Mouse (Mus musculus): ENCODE measurements around the gene Adgb.
"Not testable (repeated sequence)": the region's sequence is repeated elsewhere in the genome, so short reads cannot be mapped to it uniquely, and the experiment has no call there.

Gene Adgb

DNA sequence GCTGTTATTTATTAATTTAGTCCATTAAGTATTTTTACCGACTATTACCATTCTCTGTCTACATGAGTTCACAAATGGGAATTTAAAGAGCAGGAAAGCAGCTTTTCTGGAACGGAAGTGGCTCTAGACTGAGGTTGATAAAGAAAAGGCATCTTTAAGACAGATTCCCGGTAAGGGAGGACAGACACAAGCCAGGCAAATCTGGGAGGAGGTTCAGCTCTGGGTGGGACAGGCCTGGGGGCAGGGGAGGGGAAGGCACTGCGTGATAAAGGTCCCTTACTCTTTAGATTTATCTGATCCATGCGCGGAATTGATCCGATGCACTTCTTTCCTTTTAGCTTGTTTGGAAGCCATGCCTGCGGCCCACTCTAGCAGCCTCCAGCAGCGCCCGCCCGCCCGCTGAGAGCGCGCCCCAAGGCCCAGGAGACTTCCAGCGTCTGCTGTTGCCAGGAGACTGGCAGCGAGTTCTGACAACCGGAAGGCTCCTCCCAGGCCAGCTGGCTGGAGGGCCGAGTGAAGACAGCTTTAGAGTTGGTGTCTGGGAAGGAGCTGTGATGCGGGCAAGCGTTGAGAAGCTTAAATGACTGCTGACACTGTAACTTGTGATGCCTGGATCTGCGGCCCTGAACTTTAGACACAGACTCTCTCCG is at the start of gene Adgb:
Gene Adgb, minus strand, starts transcription at position 366 of the 650 bp plus-strand sequence.
- DNase-seq (ENCODE audit: extremely low read depth, insufficient read length, low spot score), result no peak

GRCm38 (mm10) chr10:10480139-10480538 is 8.0 kb upstream of the Adgb start:
- DNase-seq (ENCODE audit: extremely low read depth, insufficient read length, low spot score), result no peak

- not testable (repeated sequence) for DNase-seq (ENCODE audit: extremely low read depth, insufficient read length, low spot score)
Measured at GRCm38 (mm10) chr10:10477429-10477828, 5.3 kb upstream of the Adgb start.

DNA sequence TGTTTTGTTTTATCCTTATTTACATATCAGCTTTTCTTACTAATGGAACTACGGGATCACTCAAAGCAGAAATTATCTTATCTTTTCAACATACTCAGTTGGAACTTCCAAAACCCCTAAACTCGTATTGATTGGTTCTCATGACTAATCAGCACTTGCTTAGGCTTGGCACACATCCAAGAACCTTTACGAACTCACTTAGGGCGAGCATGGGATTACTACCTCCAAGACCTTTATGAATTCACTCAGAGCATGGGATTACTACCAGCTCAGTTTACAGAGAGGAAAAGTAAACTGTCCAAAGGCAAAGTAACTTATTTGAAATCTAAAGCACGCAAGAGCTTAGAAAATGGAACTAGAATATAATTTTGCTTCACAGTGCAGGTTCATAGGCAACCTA is 4.8 kb upstream of the Adgb start:
- DNase-seq (ENCODE audit: extremely low read depth, insufficient read length, low spot score), result no peak

DNA sequence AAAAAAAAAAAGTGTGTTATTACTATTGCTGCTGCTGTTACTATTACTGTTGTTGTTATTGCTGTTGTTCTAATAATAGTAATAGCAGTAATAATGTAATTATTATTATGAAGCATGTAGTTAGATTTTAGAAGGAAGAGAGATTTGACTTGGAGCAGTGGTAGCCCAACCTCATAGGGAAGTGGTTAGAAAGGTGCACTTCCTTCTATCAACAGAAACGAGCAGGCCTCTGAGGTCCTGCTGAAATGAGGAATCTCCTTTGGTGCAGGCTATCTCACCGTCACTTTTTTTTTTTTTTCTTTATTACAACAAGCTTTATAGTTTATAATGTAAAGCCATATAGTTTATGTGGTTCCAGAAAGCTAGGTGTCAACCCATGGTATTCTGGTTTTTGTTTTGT is 4.4 kb upstream of the Adgb start:
- DNase-seq (ENCODE audit: extremely low read depth, insufficient read length, low spot score), result no peak

DNA sequence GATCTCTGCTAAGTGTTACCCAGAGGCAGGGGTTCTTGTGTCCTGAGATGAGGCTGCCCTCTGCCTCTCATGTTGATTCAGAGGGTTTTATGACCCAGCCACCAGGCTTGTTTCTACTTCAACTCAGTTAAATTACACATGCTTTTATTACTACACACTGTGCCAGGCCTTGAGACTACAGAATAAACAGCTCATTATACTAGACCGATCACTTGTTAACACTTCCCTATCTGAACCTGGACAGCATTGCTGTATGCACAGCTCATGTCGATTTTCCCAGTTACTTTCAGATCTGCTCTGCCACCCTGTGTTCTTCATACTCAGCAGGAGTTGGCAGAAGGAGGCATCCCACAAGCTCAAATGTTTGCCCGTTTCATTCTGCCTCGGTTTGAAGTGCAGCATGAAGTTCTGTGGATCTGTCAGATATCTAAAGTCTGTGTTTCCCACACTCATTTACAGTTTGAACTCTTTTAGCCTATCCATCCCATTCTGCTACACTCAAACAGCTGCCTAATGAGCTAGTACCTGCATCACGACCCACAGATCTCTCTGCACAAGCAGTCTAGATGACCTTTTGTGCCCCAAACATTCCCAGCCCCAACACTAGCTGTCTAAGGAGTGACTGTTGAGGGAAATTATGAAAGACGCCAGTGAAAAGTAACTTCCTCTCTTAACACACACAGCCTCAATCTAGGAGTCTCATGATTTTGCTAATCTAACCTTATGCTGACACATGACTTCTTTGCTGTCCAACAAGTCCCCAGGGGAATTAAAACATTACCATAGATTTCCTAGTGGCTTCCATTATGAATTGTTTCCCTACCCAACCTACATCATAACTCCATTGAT is 3.2 kb downstream of the Adgb start:
- DNase-seq (ENCODE audit: extremely low read depth, insufficient read length, low spot score), result no peak

DNA sequence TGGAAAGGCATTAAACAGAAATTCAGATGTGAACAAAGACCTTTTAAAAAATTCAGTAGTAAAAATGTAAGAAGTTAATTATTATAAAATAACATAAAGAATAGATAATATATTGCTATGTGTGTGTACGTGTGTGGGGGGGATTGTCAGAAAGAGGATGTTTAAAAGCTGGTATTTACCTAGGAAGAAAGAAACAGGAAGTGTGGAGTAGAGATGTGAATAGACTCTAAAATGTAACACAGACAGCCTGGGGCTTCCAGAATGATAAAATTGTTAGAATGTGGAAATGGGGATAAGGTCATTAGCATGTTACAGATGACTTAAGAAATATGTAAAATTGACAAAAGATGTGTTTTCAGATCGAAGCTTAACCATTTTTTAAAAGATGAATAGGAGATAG is 12.0 kb downstream of the Adgb start:
- DNase-seq (ENCODE audit: extremely low read depth, insufficient read length, low spot score), result no peak

DNA sequence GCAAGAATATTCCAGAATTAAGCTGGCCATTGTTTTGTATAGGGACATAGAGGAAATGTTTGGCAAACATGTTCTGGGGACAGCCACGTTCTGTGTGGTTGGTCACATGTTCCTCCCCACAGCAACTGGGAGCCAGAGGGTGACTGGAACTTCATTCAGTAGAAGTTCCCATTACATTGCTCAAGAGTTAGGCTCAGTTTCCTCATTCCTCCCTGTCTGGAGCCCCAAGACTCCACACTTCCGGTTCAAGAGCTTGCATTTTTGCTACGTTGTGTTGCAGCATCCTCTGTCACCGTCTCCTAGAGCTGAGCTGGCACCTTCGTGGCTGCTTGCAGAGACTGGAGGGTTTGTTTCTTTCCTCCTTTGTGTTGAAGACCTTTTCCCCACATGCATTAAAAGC is 15.1 kb downstream of the Adgb start:
- DNase-seq (ENCODE audit: extremely low read depth, insufficient read length, low spot score), result no peak

DNA sequence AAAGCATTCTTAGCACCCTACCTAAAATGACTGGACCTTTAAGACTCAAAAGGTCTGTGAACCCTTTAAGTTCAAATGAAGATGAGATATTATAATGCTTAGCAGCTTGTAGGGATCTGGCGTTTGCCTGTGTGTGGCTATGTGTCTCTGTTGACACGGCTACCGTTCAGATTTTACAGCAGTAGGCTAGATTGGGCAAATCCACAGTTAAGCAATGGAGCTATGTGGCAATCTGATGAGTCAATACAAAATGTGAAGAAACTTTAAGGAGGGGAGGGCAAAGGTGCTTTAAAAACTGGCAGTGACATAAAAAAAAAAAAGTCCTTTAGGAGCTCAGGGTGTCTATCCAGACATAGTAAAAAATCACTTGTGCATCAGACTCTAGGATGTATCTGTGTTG is 23.1 kb downstream of the Adgb start:
- DNase-seq (ENCODE audit: extremely low read depth, insufficient read length, low spot score), result peak; percentile 13

DNA sequence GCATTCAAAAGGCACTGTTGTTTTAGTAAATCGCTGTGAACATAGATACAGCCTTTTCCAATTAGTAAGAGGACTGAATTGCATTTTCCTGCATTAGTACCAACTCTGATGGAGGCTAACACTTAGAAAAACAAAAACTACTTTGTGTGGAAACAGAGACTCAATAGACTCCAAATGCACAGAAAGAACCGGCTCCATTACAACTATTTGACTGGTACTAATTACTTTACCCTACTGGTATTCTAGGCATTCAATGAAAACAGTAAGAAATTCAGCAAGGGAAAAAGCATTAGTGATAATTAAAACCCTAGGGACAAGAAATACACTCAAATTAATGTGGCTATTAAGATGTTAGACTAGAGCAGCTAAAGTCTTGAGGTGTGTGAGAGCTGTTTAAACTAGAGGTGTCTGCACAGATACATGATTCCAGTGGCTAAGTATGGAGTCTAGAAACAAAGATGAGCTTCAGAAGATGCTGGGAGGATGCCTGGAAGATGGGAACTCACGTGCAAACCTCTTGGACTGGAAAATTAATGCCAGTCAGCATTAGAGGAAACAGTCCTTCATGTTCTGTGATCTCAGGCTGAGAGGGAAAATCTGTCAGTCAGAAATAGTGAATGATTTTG is 27.2 kb downstream of the Adgb start:
- DNase-seq (ENCODE audit: extremely low read depth, insufficient read length, low spot score), result no peak

GRCm38 (mm10) chr10:10443558-10443957 is 28.6 kb downstream of the Adgb start:
- no peak for DNase-seq (ENCODE audit: extremely low read depth, insufficient read length, low spot score)

- no peak for DNase-seq (ENCODE audit: extremely low read depth, insufficient read length, low spot score)
Measured at GRCm38 (mm10) chr10:10435014-10435413, 37.1 kb downstream of the Adgb start.

DNA sequence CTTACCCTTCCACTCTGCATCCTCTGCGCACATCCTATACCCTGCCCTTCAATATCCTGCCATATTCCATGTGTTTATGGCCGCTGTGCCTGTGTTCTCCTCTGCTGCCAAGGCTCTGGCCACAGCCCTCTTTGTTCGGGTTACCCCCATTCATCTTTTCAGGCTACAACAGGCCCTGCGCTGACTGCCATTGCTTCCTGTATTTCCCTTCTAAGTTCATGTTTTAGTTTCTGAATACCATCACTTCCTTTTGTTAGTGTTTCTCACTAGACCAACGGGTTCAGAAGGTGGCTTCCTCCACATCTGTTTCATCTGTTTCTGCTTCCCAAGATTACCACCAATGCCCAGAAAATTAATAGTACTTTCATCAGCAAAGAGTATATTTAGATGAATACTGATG is 42.5 kb downstream of the Adgb start:
- DNase-seq (ENCODE audit: extremely low read depth, insufficient read length, low spot score), result no peak

- no peak for DNase-seq (ENCODE audit: extremely low read depth, insufficient read length, low spot score)
Measured at GRCm38 (mm10) chr10:10429032-10429431, 43.1 kb downstream of the Adgb start.

- no peak for DNase-seq (ENCODE audit: extremely low read depth, insufficient read length, low spot score)
Measured at GRCm38 (mm10) chr10:10424383-10424782, 47.7 kb downstream of the Adgb start.

- no peak for DNase-seq (ENCODE audit: extremely low read depth, insufficient read length, low spot score)
Measured at GRCm38 (mm10) chr10:10411046-10411445, 61.1 kb downstream of the Adgb start.

- peak; percentile 5 for DNase-seq (ENCODE audit: extremely low read depth, insufficient read length, low spot score)
Measured at GRCm38 (mm10) chr10:10408166-10408565, 64.0 kb downstream of the Adgb start.

DNA sequence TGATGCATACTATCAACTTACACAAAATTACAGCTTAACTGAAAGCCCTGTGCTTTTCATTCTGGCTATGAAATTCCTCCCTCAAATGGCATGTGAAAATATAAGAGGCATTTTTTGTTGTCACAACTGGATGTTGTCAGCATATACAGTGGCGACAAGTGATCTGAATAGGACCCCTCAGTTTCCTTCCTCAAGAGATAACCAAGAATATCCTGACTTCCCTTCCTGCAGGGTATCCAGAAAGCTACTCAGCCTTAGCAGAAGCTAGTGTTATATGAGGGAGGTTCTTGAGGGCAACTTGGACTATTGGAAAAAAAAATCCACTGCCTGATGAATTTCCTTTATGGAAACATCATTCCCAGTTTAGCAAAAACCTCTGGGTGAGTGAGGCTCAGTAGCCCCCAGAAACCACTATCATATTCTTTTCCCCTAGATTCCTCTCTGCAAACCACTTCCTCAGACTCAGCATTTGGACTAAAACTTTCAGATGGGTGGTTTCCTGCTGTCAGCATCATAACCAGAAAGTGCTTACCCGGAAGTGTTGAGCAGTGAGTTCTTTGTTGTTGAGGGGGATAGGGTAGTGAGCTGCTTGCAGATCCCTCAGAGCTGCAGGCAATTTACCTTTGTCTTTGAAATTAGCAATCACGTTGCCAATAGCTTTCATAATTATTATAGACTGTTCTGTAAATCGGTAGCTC is 76.2 kb downstream of the Adgb start:
- no peak for DNase-seq (ENCODE audit: extremely low read depth, insufficient read length, low spot score)

DNA sequence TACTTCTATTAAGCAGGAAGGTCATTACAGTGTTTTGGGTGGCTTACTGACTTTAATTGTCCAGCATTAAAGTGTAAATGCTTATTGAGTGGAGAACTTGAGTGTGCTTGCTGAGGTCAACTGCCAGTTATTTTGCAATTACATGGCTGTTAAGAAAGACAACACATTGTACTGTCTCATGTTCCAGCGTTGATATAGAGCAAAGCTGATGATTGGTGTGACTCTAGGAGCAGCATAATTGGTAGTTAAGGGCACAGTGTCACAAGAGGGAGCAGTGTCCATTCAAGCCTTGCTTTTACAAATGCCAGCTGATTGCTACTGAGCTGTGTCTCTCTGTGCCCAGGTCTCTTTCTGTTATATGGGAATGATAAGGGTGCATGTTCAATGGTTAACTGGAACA is 97.5 kb downstream of the Adgb start:
- DNase-seq (ENCODE audit: extremely low read depth, insufficient read length, low spot score), result no peak

DNA sequence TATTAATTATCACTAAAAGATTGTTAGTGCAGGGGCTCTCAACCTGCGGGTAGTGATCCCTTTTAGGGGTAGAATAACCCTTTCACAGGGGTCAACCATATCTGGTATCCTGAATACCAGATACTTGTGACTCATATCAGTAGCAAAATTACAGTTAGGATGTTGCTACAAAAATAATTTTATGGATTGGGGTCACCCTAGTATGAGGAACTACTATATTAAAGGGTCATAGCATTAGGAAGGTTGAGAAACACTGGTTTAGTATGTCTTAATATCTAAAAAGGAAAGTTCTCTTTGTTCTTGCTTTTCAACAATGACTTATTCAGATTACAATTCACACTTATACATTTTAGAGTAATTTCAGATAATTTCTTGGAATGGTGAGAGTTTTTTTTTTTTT is 108.1 kb downstream of the Adgb start:
- no peak for DNase-seq (ENCODE audit: extremely low read depth, insufficient read length, low spot score)

DNA sequence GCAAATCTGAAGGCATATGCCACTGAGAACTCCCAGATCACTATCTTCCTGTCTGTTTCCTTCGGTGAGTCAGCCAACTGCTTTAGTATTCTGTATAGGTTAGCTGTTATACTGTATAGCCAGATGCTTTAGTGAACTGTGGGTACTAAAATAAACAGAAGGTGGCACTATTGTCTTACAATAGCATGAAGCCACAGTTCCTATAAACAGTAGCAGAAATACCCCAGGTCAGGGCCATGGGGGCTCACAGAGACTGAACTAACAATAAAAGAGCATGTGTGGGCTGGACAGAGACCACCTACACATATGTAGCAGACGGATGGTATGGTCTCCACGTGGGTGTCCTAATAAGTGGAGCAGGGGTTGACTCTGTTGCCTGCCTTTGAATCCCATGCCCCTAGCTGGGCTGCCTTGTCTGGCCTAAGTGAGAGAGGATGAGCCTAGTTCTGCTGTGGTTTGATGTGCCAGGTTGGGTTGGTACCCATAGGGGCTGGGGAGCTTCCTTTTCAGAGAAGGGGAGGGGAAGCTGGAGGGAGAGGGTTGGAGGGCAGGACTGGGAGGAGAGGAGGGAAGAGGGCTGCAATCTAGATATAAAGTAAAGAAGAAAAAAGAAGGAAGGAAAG is 116.4 kb downstream of the Adgb start:
- DNase-seq (ENCODE audit: extremely low read depth, insufficient read length, low spot score), result peak; percentile 14
